11 mouse cellular contexts compared by ENCODE assay signal in genomic region chr5:57757436-57757898, GRCm38 (mm10). TPM values are rescaled to one million over a fixed set of nuclear protein-coding genes. Genes with fewer than 3 reads are reported as not detected.
A peak's percentile ranks its signal among the peaks of the same experiment; 100 is the strongest.
DNase-seq lines count a peak whose midpoint lies in the region; ATAC-seq lines count a peak whose summit lies in the region.
"Had no signal": no experiment of that assay in that cellular context is flagged by ENCODE, and none has a peak within 500 bp of the region (broad histone marks: within the 10 kb centered on the region; RNA-seq: fewer than 3 reads in every experiment).

No protein-coding gene starts in this region.

- DNase-seq in heart, embryonic 10.5 days (ENCODE audit: low spot score) = no peak
- no peak for DNase-seq in heart, adult 8-10 months (ENCODE audit: low spot score)
- DNase-seq in right cerebral cortex, adult 18-20 months = peak; percentile 19
- no peak for DNase-seq in right cerebral cortex, postnatal 14 days
- DNase-seq in cerebellum, adult 9-10 months = no peak
- DNase-seq in layer of hippocampus, adult 9-11 months = no peak
- no peak for DNase-seq in layer of hippocampus, postnatal 36 days
- DNase-seq: adrenal gland, postnatal 36 days; kidney, postnatal 4 days; thymus, postnatal 4 days had no signal

- peaks cover 48% of the 10 kb centered on the region for H3K4me1 ChIP-seq in heart, embryonic 10.5 days
- H3K4me1 ChIP-seq in heart, embryonic 16.5 days (ENCODE audit: control insufficient read depth, insufficient read depth, low read length) = peaks cover 33% of the 10 kb centered on the region

- peak overlapping the region; percentile 49; the same call in 1 of the 2 replicates for H3K9ac ChIP-seq in heart, embryonic 16.5 days (ENCODE audit: low read length)

- H3K4me3 ChIP-seq in heart, embryonic 10.5 days = no peak overlapping the region
- no peak overlapping the region for H3K4me3 ChIP-seq in heart, embryonic 16.5 days (ENCODE audit: low read length)

- WGBS in heart, embryonic 10.5 days = 33% methylated on average over 4 of the region's 4 CpGs
- 28% methylated on average over 4 of the region's 4 CpGs for WGBS in heart, embryonic 16.5 days

- H3K27me3 ChIP-seq in heart, embryonic 10.5 days (ENCODE audit: insufficient read depth, poor library complexity, severe bottlenecking) = no peaks in the 10 kb centered on the region
- H3K27me3 ChIP-seq in heart, embryonic 16.5 days (ENCODE audit: control insufficient read depth, insufficient read depth, low read length) = no peaks in the 10 kb centered on the region

- H3K9me3 ChIP-seq in heart, embryonic 10.5 days = no peaks in the 10 kb centered on the region
- no peaks in the 10 kb centered on the region for H3K9me3 ChIP-seq in heart, embryonic 16.5 days (replicated peaks; ENCODE audit: control insufficient read depth, low read length)

- 0 out of 2 replicates have a peak, but pooled peaks have one; percentile 33 for ATAC-seq in heart, embryonic 16.5 days (replicated peaks; ENCODE audit: extremely low read depth, insufficient read depth, low FRiP score)

- peaks cover 3% of the 10 kb centered on the region; the same call in 1 of the 2 replicates for H3K36me3 ChIP-seq in heart, embryonic 10.5 days
- H3K36me3 ChIP-seq in heart, embryonic 16.5 days (ENCODE audit: control insufficient read depth, insufficient read depth) = no peaks in the 10 kb centered on the region

- no peak overlapping the region for H3K4me2 ChIP-seq in heart, embryonic 16.5 days (ENCODE audit: low read depth, low read length)

- peak overlapping the region; percentile 69; the same call in 1 of the 2 replicates for H3K27ac ChIP-seq in heart, embryonic 10.5 days
- peak overlapping the region; percentile 82 for H3K27ac ChIP-seq in heart, embryonic 16.5 days (ENCODE audit: low read length)

RNA-seq across cellular contexts. Expression of gene Pcdh7, which starts 39.7 kb away (rescaled TPM):
- 20.6 and 23.9 TPM in 2 replicates for polyA plus RNA-seq in heart, embryonic 10.5 days (2016; fragmentation: Nextera tagmentation; extraction: Ambion mirVana)
- 100 to 1,000 TPM in 1 of 4 experiments, 10 to 100 TPM in 3; 92.5 to 103 (median 96.8) TPM for total RNA-seq in heart, adult 8-10 months (2022)
- 22.7 and 22.8 TPM in 2 replicates for polyA plus RNA-seq in heart, embryonic 16.5 days (2015; fragmentation: Nextera tagmentation; extraction: Ambion mirVana)
- total RNA-seq in layer of hippocampus, postnatal 36 days (2021) = 10 to 100 TPM; 54.1 to 71.6 TPM
